Mouse (Mus musculus): Measurements from ENCODE around the gene Tal1. TPM values are rescaled to one million over a fixed set of nuclear protein-coding genes. Genes with fewer than 3 reads are reported as not detected.

Gene Tal1
- polyA plus RNA-seq (2012; fragmentation: generic; extraction: Trizol), result 0.04 TPM
- long read RNA-seq, experiment 1, result 0 reads
- long read RNA-seq, experiment 2, result 0 reads

GRCm38 (mm10) chr4:115056371-115056920 lies at the start of gene Tal1:
Gene Tal1, plus strand, starts transcription at chr4:115056426.
- no peaks in the 10 kb centered on the region for H3K79me2 ChIP-seq (ENCODE audit: control insufficient read depth, insufficient read depth)
- no peaks in the 10 kb centered on the region for H3K36me3 ChIP-seq (ENCODE audit: control insufficient read depth, insufficient read depth)
- H3ac ChIP-seq (ENCODE audit: control insufficient read depth, insufficient read length, low read depth), result no peak within 1 kb of the TSS
- no peaks in the 10 kb centered on the region for H3K79me3 ChIP-seq (ENCODE audit: low read depth)
- TF ChIP-seq CTCF (IDR thresholded peaks at IDR 0.05; ENCODE audit: control insufficient read depth, insufficient read depth, insufficient read length), result no peak
- no peak for TF ChIP-seq CEBPB (IDR thresholded peaks at IDR 0.05; ENCODE audit: low read depth)
- TF ChIP-seq FOSL1 (IDR thresholded peaks at IDR 0.05; ENCODE audit: insufficient read depth, low read length, poor library complexity, severe bottlenecking), result no peak
- TF ChIP-seq USF1 (IDR thresholded peaks at IDR 0.05; ENCODE audit: low read depth), result no peak
- TF ChIP-seq MAX (IDR thresholded peaks at IDR 0.05), result no peak
- TF ChIP-seq MYOG (IDR thresholded peaks at IDR 0.05; ENCODE audit: control insufficient read depth, extremely low read depth, insufficient read length), result no peak
- no peak for TF ChIP-seq MYOD1 (IDR thresholded peaks at IDR 0.05; ENCODE audit: control insufficient read depth, insufficient read length, low read depth)
- H3K27me3 ChIP-seq (ENCODE audit: control insufficient read depth, insufficient read depth, insufficient read length), result peaks cover 66% of the 10 kb centered on the region
- no peak within 1 kb of the TSS for H3K4me3 ChIP-seq (ENCODE audit: insufficient read depth, poor library complexity, severe bottlenecking)

GRCm38 (mm10) chr4:115014276-115014675 lies 42.0 kb upstream of the Tal1 start:
- Histone ChIP-seq H3K4me3 (ENCODE audit: insufficient read depth, poor library complexity, severe bottlenecking) (no peak overlapping the region), H3ac (ENCODE audit: control insufficient read depth, insufficient read length, low read depth) (no peak overlapping the region), H3K36me3 (ENCODE audit: control insufficient read depth, insufficient read depth) (peaks cover 90% of the 10 kb centered on the region), H3K27me3 (ENCODE audit: control insufficient read depth, insufficient read depth, insufficient read length) (no peaks in the 10 kb centered on the region), H3K79me2 (ENCODE audit: control insufficient read depth, insufficient read depth) (no peaks in the 10 kb centered on the region), H3K79me3 (ENCODE audit: low read depth) (no peaks in the 10 kb centered on the region)
- TF ChIP-seq MYOD1 (IDR thresholded peaks at IDR 0.05; ENCODE audit: control insufficient read depth, insufficient read length, low read depth) (no peak), CEBPB (IDR thresholded peaks at IDR 0.05; ENCODE audit: low read depth) (no peak), MAX (IDR thresholded peaks at IDR 0.05) (no peak), USF1 (IDR thresholded peaks at IDR 0.05; ENCODE audit: low read depth) (no peak), MYOG (IDR thresholded peaks at IDR 0.05; ENCODE audit: control insufficient read depth, extremely low read depth, insufficient read length) (no peak), FOSL1 (IDR thresholded peaks at IDR 0.05; ENCODE audit: insufficient read depth, low read length, poor library complexity, severe bottlenecking) (no peak), CTCF (IDR thresholded peaks at IDR 0.05; ENCODE audit: control insufficient read depth, insufficient read depth, insufficient read length) (no peak)

- no peak for TF ChIP-seq MYOG (IDR thresholded peaks at IDR 0.05; ENCODE audit: control insufficient read depth, extremely low read depth, insufficient read length)
- no peak for TF ChIP-seq USF1 (IDR thresholded peaks at IDR 0.05; ENCODE audit: low read depth)
- no peak for TF ChIP-seq FOSL1 (IDR thresholded peaks at IDR 0.05; ENCODE audit: insufficient read depth, low read length, poor library complexity, severe bottlenecking)
- no peak for TF ChIP-seq CEBPB (IDR thresholded peaks at IDR 0.05; ENCODE audit: low read depth)
- no peak for TF ChIP-seq MAX (IDR thresholded peaks at IDR 0.05)
- no peak for TF ChIP-seq MYOD1 (IDR thresholded peaks at IDR 0.05; ENCODE audit: control insufficient read depth, insufficient read length, low read depth)
- no peak for TF ChIP-seq CTCF (IDR thresholded peaks at IDR 0.05; ENCODE audit: control insufficient read depth, insufficient read depth, insufficient read length)
- H3K27me3 ChIP-seq (ENCODE audit: control insufficient read depth, insufficient read depth, insufficient read length), result no peaks in the 10 kb centered on the region
- peaks cover 89% of the 10 kb centered on the region for H3K36me3 ChIP-seq (ENCODE audit: control insufficient read depth, insufficient read depth)
- no peak overlapping the region for H3ac ChIP-seq (ENCODE audit: control insufficient read depth, insufficient read length, low read depth)
- no peaks in the 10 kb centered on the region for H3K79me3 ChIP-seq (ENCODE audit: low read depth)
- no peaks in the 10 kb centered on the region for H3K79me2 ChIP-seq (ENCODE audit: control insufficient read depth, insufficient read depth)
- H3K4me3 ChIP-seq (ENCODE audit: insufficient read depth, poor library complexity, severe bottlenecking), result no peak overlapping the region
Measured at GRCm38 (mm10) chr4:115019997-115020396, 36.2 kb upstream of the Tal1 start.

- Histone ChIP-seq H3ac (ENCODE audit: control insufficient read depth, insufficient read length, low read depth) (no peak overlapping the region), H3K79me2 (ENCODE audit: control insufficient read depth, insufficient read depth) (peaks cover 13% of the 10 kb centered on the region), H3K4me3 (ENCODE audit: insufficient read depth, poor library complexity, severe bottlenecking) (no peak overlapping the region), H3K36me3 (ENCODE audit: control insufficient read depth, insufficient read depth) (peaks cover 62% of the 10 kb centered on the region), H3K27me3 (ENCODE audit: control insufficient read depth, insufficient read depth, insufficient read length) (no peaks in the 10 kb centered on the region), H3K79me3 (ENCODE audit: low read depth) (peaks cover 2% of the 10 kb centered on the region)
- no peak for TF ChIP-seq CTCF (IDR thresholded peaks at IDR 0.05; ENCODE audit: control insufficient read depth, insufficient read depth, insufficient read length)
- peak; percentile 29 for TF ChIP-seq FOSL1 (IDR thresholded peaks at IDR 0.05; ENCODE audit: insufficient read depth, low read length, poor library complexity, severe bottlenecking)
- peak; percentile 100 for TF ChIP-seq CEBPB (IDR thresholded peaks at IDR 0.05; ENCODE audit: low read depth)
Measured at GRCm38 (mm10) chr4:115035043-115035442, 21.2 kb upstream of the Tal1 start.

- Histone ChIP-seq H3K79me2 (ENCODE audit: control insufficient read depth, insufficient read depth) (peaks cover 13% of the 10 kb centered on the region), H3ac (ENCODE audit: control insufficient read depth, insufficient read length, low read depth) (no peak overlapping the region), H3K36me3 (ENCODE audit: control insufficient read depth, insufficient read depth) (peaks cover 68% of the 10 kb centered on the region), H3K4me3 (ENCODE audit: insufficient read depth, poor library complexity, severe bottlenecking) (no peak overlapping the region), H3K27me3 (ENCODE audit: control insufficient read depth, insufficient read depth, insufficient read length) (no peaks in the 10 kb centered on the region), H3K79me3 (ENCODE audit: low read depth) (peaks cover 2% of the 10 kb centered on the region)
- TF ChIP-seq CTCF (IDR thresholded peaks at IDR 0.05; ENCODE audit: control insufficient read depth, insufficient read depth, insufficient read length) (peak; percentile 22), FOSL1 (IDR thresholded peaks at IDR 0.05; ENCODE audit: insufficient read depth, low read length, poor library complexity, severe bottlenecking) (no peak), CEBPB (IDR thresholded peaks at IDR 0.05; ENCODE audit: low read depth) (no peak), MYOD1 (IDR thresholded peaks at IDR 0.05; ENCODE audit: control insufficient read depth, insufficient read length, low read depth) (no peak), MYOG (IDR thresholded peaks at IDR 0.05; ENCODE audit: control insufficient read depth, extremely low read depth, insufficient read length) (no peak), MAX (IDR thresholded peaks at IDR 0.05) (no peak)
Measured at GRCm38 (mm10) chr4:115038242-115038641, 18.0 kb upstream of the Tal1 start.

GRCm38 (mm10) chr4:115045621-115046020 lies 10.6 kb upstream of the Tal1 start:
- TF ChIP-seq MYOD1 (IDR thresholded peaks at IDR 0.05; ENCODE audit: control insufficient read depth, insufficient read length, low read depth) (no peak), MAX (IDR thresholded peaks at IDR 0.05) (no peak), CEBPB (IDR thresholded peaks at IDR 0.05; ENCODE audit: low read depth) (no peak), USF1 (IDR thresholded peaks at IDR 0.05; ENCODE audit: low read depth) (no peak), MYOG (IDR thresholded peaks at IDR 0.05; ENCODE audit: control insufficient read depth, extremely low read depth, insufficient read length) (no peak), CTCF (IDR thresholded peaks at IDR 0.05; ENCODE audit: control insufficient read depth, insufficient read depth, insufficient read length) (no peak), FOSL1 (IDR thresholded peaks at IDR 0.05; ENCODE audit: insufficient read depth, low read length, poor library complexity, severe bottlenecking) (no peak)
- H3K4me3 ChIP-seq (ENCODE audit: insufficient read depth, poor library complexity, severe bottlenecking), result no peak overlapping the region
- H3K79me3 ChIP-seq (ENCODE audit: low read depth), result no peaks in the 10 kb centered on the region
- no peak overlapping the region for H3ac ChIP-seq (ENCODE audit: control insufficient read depth, insufficient read length, low read depth)
- no peaks in the 10 kb centered on the region for H3K27me3 ChIP-seq (ENCODE audit: control insufficient read depth, insufficient read depth, insufficient read length)
- H3K36me3 ChIP-seq (ENCODE audit: control insufficient read depth, insufficient read depth), result peaks cover 30% of the 10 kb centered on the region
- H3K79me2 ChIP-seq (ENCODE audit: control insufficient read depth, insufficient read depth), result no peaks in the 10 kb centered on the region

Data from C2C12 (cell line).